Mouse (Mus musculus): ENCODE data around the gene Slc35e2. TPM values are rescaled to one million over a fixed set of nuclear protein-coding genes. Genes with fewer than 3 reads are reported as not detected.
"Not testable (repeated sequence)": the region's sequence is repeated elsewhere in the genome, so short reads cannot be mapped to it uniquely, and the experiment has no call there.

Gene Slc35e2
- total RNA-seq, 2 experiments from 2014 or later, result 37.9 to 38.6 TPM

- no peak for DNase-seq (ENCODE audit: low spot score in 2 of 2)
Observed at GRCm38 (mm10) chr4:155618321-155618720, 17.1 kb downstream of the Slc35e2 start.

- peak; percentile 95 to 96 for DNase-seq (ENCODE audit: low spot score in 2 of 2)
Observed at GRCm38 (mm10) chr4:155624338-155625291, 23.4 kb downstream of the Slc35e2 start, which contains the start of gene Cdk11b. Gene Cdk11b (plus strand): TSS chr4:155624854.

- no peak for DNase-seq (ENCODE audit: low spot score in 2 of 2)
Observed at GRCm38 (mm10) chr4:155630267-155630666, 29.1 kb downstream of the Slc35e2 start.

- DNase-seq (ENCODE audit: low spot score in 2 of 2), result no peak
Observed at GRCm38 (mm10) chr4:155635766-155636499, 34.7 kb downstream of the Slc35e2 start.

- DNase-seq (ENCODE audit: low spot score in 2 of 2), result no peak
Observed at GRCm38 (mm10) chr4:155643531-155643930, 42.3 kb downstream of the Slc35e2 start.

- not testable (repeated sequence) for DNase-seq (ENCODE audit: low spot score in 2 of 2)
Observed at GRCm38 (mm10) chr4:155645308-155645707, 44.1 kb downstream of the Slc35e2 start, which contains the start of gene Gm10563. Gene Gm10563 (minus strand): TSS chr4:155645408.

- no peak for DNase-seq (ENCODE audit: low spot score in 2 of 2)
Observed at GRCm38 (mm10) chr4:155645721-155646120, 44.5 kb downstream of the Slc35e2 start.

- DNase-seq (ENCODE audit: low spot score in 2 of 2), result no peak
Observed at GRCm38 (mm10) chr4:155649355-155649754, 48.1 kb downstream of the Slc35e2 start.

- no peak for DNase-seq (ENCODE audit: low spot score in 2 of 2)
Observed at GRCm38 (mm10) chr4:155651553-155652269, 50.5 kb downstream of the Slc35e2 start.

GRCm38 (mm10) chr4:155652283-155653085, 51.3 kb downstream of the Slc35e2 start:
- DNase-seq (ENCODE audit: low spot score in 2 of 2), result no peak

- peak in 1 of 2 experiments; percentile 45 for DNase-seq (ENCODE audit: low spot score in 2 of 2)
Observed at GRCm38 (mm10) chr4:155653086-155653450, 51.9 kb downstream of the Slc35e2 start, which contains the start of gene Mmp23. Gene Mmp23 (minus strand): TSS chr4:155653384.

- peak; percentile 46 to 49 for DNase-seq (ENCODE audit: low spot score in 2 of 2)
Observed at GRCm38 (mm10) chr4:155653451-155654182, 52.4 kb downstream of the Slc35e2 start.

GRCm38 (mm10) chr4:155654183-155654455, 52.9 kb downstream of the Slc35e2 start:
- DNase-seq (ENCODE audit: low spot score in 2 of 2), result peak in 1 of 2 experiments; percentile 22

- DNase-seq (ENCODE audit: low spot score in 2 of 2), result peak; percentile 20 to 45
Observed at GRCm38 (mm10) chr4:155654456-155655298, 53.5 kb downstream of the Slc35e2 start.

- no peak for DNase-seq (ENCODE audit: low spot score in 2 of 2)
Observed at GRCm38 (mm10) chr4:155656214-155656751, 55.1 kb downstream of the Slc35e2 start.

- DNase-seq (ENCODE audit: low spot score in 2 of 2), result no peak
Observed at GRCm38 (mm10) chr4:155658961-155659360, 57.7 kb downstream of the Slc35e2 start.

GRCm38 (mm10) chr4:155660641-155661040, 59.4 kb downstream of the Slc35e2 start:
- no peak for DNase-seq (ENCODE audit: low spot score in 2 of 2)

- no peak for DNase-seq (ENCODE audit: low spot score in 2 of 2)
Observed at GRCm38 (mm10) chr4:155666903-155667302, 65.7 kb downstream of the Slc35e2 start.
